ENCODE assay signal across 21 mouse cellular contexts in genomic region chr3:26228172-26228781, GRCm38 (mm10).
DNase-seq lines count a peak whose midpoint lies in the region; ATAC-seq and TF ChIP-seq lines count a peak whose summit lies in the region.
"Had no signal": no experiment of that assay in that cellular context is flagged by ENCODE, and none has a peak within 500 bp of the region (broad histone marks: within the 10 kb centered on the region; RNA-seq: fewer than 3 reads in every experiment).

No protein-coding gene starts in this region.

- H3K27me3 ChIP-seq in kidney, embryonic 14.5 days (ENCODE audit: control insufficient read depth, insufficient read depth, low read length) = no peaks in the 10 kb centered on the region
- H3K27me3 ChIP-seq in midbrain, postnatal 0 days (ENCODE audit: insufficient read depth, low read length) = no peaks in the 10 kb centered on the region
- no peaks in the 10 kb centered on the region for H3K27me3 ChIP-seq in midbrain, embryonic 15.5 days (replicated peaks)
- H3K27me3 ChIP-seq in Patski = peaks cover 18% of the 10 kb centered on the region
- H3K27me3 ChIP-seq: embryonic facial prominence, embryonic 15.5 days; heart, embryonic 15.5 days; limb, embryonic 15.5 days; liver, embryonic 13.5 days had no signal

- no peaks in the 10 kb centered on the region for H3K9me3 ChIP-seq in kidney, embryonic 14.5 days (ENCODE audit: control insufficient read depth, low read length)
- H3K9me3 ChIP-seq in midbrain, postnatal 0 days (ENCODE audit: low read length) = no peaks in the 10 kb centered on the region
- H3K9me3 ChIP-seq in midbrain, embryonic 15.5 days = no peaks in the 10 kb centered on the region
- H3K9me3 ChIP-seq: embryonic facial prominence, embryonic 15.5 days; heart, embryonic 10.5 days; heart, embryonic 15.5 days; limb, embryonic 10.5 days; limb, embryonic 15.5 days; liver, embryonic 13.5 days had no signal

- POLR2A ChIA-PET in Patski (lab: Charles Lee) = no interaction called here

- no peak overlapping the region for H3K4me2 ChIP-seq in kidney, embryonic 14.5 days (replicated peaks; ENCODE audit: low read depth, low read length)
- H3K4me2 ChIP-seq in midbrain, postnatal 0 days (ENCODE audit: low read depth, low read length, poor library complexity, severe bottlenecking) = no peak overlapping the region
- no peak overlapping the region for H3K4me2 ChIP-seq in midbrain, embryonic 15.5 days
- H3K4me2 ChIP-seq: embryonic facial prominence, embryonic 15.5 days; heart, embryonic 15.5 days; limb, embryonic 15.5 days; liver, embryonic 13.5 days; midbrain, embryonic 11.5 days had no signal

- H3K36me3 ChIP-seq in kidney, embryonic 14.5 days (ENCODE audit: control insufficient read depth, insufficient read depth, low read length) = no peaks in the 10 kb centered on the region
- H3K36me3 ChIP-seq in midbrain, postnatal 0 days (ENCODE audit: insufficient read depth, low read length) = no peaks in the 10 kb centered on the region
- no peaks in the 10 kb centered on the region for H3K36me3 ChIP-seq in midbrain, embryonic 15.5 days (replicated peaks)
- H3K36me3 ChIP-seq: embryonic facial prominence, embryonic 15.5 days; heart, embryonic 10.5 days; heart, embryonic 15.5 days; limb, embryonic 10.5 days; limb, embryonic 15.5 days; liver, embryonic 13.5 days had no signal

- no peak overlapping the region for H3K27ac ChIP-seq in kidney, embryonic 14.5 days (ENCODE audit: low read depth, low read length)
- H3K27ac ChIP-seq in midbrain, postnatal 0 days (ENCODE audit: low read depth, low read length) = no peak overlapping the region
- no peak overlapping the region for H3K27ac ChIP-seq in midbrain, embryonic 15.5 days
- H3K27ac ChIP-seq: embryonic facial prominence, embryonic 15.5 days; heart, embryonic 10.5 days; heart, embryonic 15.5 days; limb, embryonic 10.5 days; limb, embryonic 15.5 days; liver, embryonic 13.5 days had no signal

- in situ Hi-C loops in Patski (cut with MboI; ENCODE audit: low pct_unique_long_range_greater_than_20kb) = no loop called here

- H3K4me3 ChIP-seq in kidney, embryonic 14.5 days (ENCODE audit: low read length) = no peak overlapping the region
- H3K4me3 ChIP-seq in midbrain, postnatal 0 days (ENCODE audit: low read depth, low read length) = no peak overlapping the region
- no peak overlapping the region for H3K4me3 ChIP-seq in midbrain, embryonic 15.5 days
- H3K4me3 ChIP-seq: embryonic facial prominence, embryonic 15.5 days; heart, embryonic 10.5 days; heart, embryonic 15.5 days; limb, embryonic 10.5 days; limb, embryonic 15.5 days; liver, embryonic 13.5 days had no signal

- 63% methylated on average over 4 of the region's 4 CpGs for WGBS in kidney, embryonic 14.5 days
- 63% methylated on average over 4 of the region's 4 CpGs for WGBS in midbrain, postnatal 0 days
- WGBS in midbrain, embryonic 15.5 days = 60% methylated on average over 4 of the region's 4 CpGs

- CTCF ChIA-PET in Patski (lab: Charles Lee) = interaction anchor here (1.5 kb wide), 1 partner anchor 9 kb away, joined by 3 read pairs; no protein-coding TSS in a partner anchor

- TF ChIP-seq CTCF in midbrain, postnatal 0 days (IDR thresholded peaks at IDR 0.05) = no peak
- no peak for TF ChIP-seq CTCF in Patski (IDR thresholded peaks at IDR 0.05)

- no peaks in the 10 kb centered on the region for H3K4me1 ChIP-seq in kidney, embryonic 14.5 days (ENCODE audit: control insufficient read depth, insufficient read depth, low read length)
- no peaks in the 10 kb centered on the region for H3K4me1 ChIP-seq in midbrain, postnatal 0 days (ENCODE audit: insufficient read depth, low read length)
- H3K4me1 ChIP-seq in midbrain, embryonic 15.5 days = no peaks in the 10 kb centered on the region
- H3K4me1 ChIP-seq: embryonic facial prominence, embryonic 15.5 days; heart, embryonic 10.5 days; heart, embryonic 15.5 days; limb, embryonic 10.5 days; limb, embryonic 15.5 days; liver, embryonic 13.5 days had no signal

- no peak for ATAC-seq in kidney, embryonic 14.5 days (ENCODE audit: low FRiP score, low TSS enrichment)
- no peak for ATAC-seq in midbrain, postnatal 0 days (ENCODE audit: low FRiP score)
- no peak for ATAC-seq in midbrain, embryonic 15.5 days (replicated peaks)
- ATAC-seq in Patski = peak; percentile 79

- DNase-seq in kidney, adult 9 months = peak; percentile 4
- peak; percentile 14 for DNase-seq in midbrain, postnatal 0 days (ENCODE audit: low spot score)
- DNase-seq in Patski (ENCODE audit: low read depth, low spot score) = no peak
- peak; percentile 90 for DNase-seq in retina, postnatal 1 day
- no peak for DNase-seq in adipocyte (ENCODE audit: low spot score)
- DNase-seq: cerebellum, adult 11-12 months; gastrocnemius, postnatal 25 days; heart, adult 11 months; layer of hippocampus, postnatal 36 days; liver, embryonic 13.5 days; lung, adult 18-20 months; right cerebral cortex, postnatal 14 days; thymus, postnatal 4 days had no signal

- H3K9ac ChIP-seq in kidney, embryonic 14.5 days (ENCODE audit: low read depth, low read length) = no peak overlapping the region
- no peak overlapping the region for H3K9ac ChIP-seq in midbrain, postnatal 0 days (replicated peaks; ENCODE audit: low read length, poor library complexity, severe bottlenecking)
- no peak overlapping the region for H3K9ac ChIP-seq in midbrain, embryonic 15.5 days
- H3K9ac ChIP-seq: embryonic facial prominence, embryonic 15.5 days; heart, embryonic 15.5 days; limb, embryonic 15.5 days; liver, embryonic 13.5 days had no signal

Comparison
In these comparisons a context has a peak if more than half of its experiments do, and no peak if none do; other contexts are left out.
1. DNase-seq: peak in kidney, adult 9 months (single experiment), midbrain, postnatal 0 days (single experiment) and retina, postnatal 1 day (single experiment); none in Patski (single experiment) and adipocyte (single experiment).